Mouse (Mus musculus) brain, embryonic 14.5 days (tissue): ENCODE data around the gene Rgs8.

Experiments used
- CTCF ChIP-seq: fragments of 200-500 bp; IDR thresholded peaks from 2 replicates; pipeline ENCODE4 v1.5.1; 2012; ENCODE audit warnings: inconsistent platforms, mild to moderate bottlenecking, moderate library complexity, borderline replicate concordance; ENCODE audit not compliant: insufficient read depth, insufficient read length; ENCODE audit errors: extremely low read depth
- POLR2A ChIP-seq: fragments of 200-500 bp; IDR thresholded peaks from 2 replicates; pipeline ENCODE4 v1.6.1; 2012; ENCODE audit warnings: mild to moderate bottlenecking, inconsistent platforms, borderline replicate concordance; ENCODE audit not compliant: poor library complexity, insufficient read depth, insufficient read length, severe bottlenecking; ENCODE audit errors: extremely low read depth

- TF ChIP-seq CTCF: no peak
- no peak for TF ChIP-seq POLR2A
These were observed 30.4 kb downstream of the Rgs8 start for GRCm38 (mm10) chr1:153683190-153683589.
